Comparison of ENCODE assay signal across 8 mouse cellular contexts in genomic region chr19:37175919-37176318, GRCm38 (mm10). TPM values are rescaled to one million over a fixed set of nuclear protein-coding genes. Genes with fewer than 3 reads are reported as not detected.
DNase-seq lines count a peak whose midpoint lies in the region; ATAC-seq and TF ChIP-seq lines count a peak whose summit lies in the region.

No protein-coding gene starts in this region.

- peaks cover 3% of the 10 kb centered on the region for H3K4me1 ChIP-seq in testis, adult 2 months (ENCODE audit: control insufficient read depth, insufficient read depth, low read length)
- peaks cover 26% of the 10 kb centered on the region for H3K4me1 ChIP-seq in hindbrain, embryonic 10.5 days (replicated peaks)
- H3K4me1 ChIP-seq in midbrain, embryonic 15.5 days = peaks cover 45% of the 10 kb centered on the region

- no peak for TF ChIP-seq POLR2A in testis, adult 2 months (IDR thresholded peaks at IDR 0.05; ENCODE audit: control insufficient read depth, low read depth, low read length)

- H3K4me2 ChIP-seq in midbrain, embryonic 15.5 days = peak overlapping the region; percentile 87

- no peaks in the 10 kb centered on the region for H3K36me3 ChIP-seq in testis, adult 2 months (ENCODE audit: control insufficient read depth, insufficient read depth, low read length)
- no peaks in the 10 kb centered on the region for H3K36me3 ChIP-seq in hindbrain, embryonic 10.5 days
- no peaks in the 10 kb centered on the region for H3K36me3 ChIP-seq in midbrain, embryonic 15.5 days (replicated peaks)

- peak overlapping the region; percentile 79 for H3K9ac ChIP-seq in midbrain, embryonic 15.5 days

- no peak overlapping the region for H3K4me3 ChIP-seq in testis, adult 2 months (ENCODE audit: control insufficient read depth, low read depth, low read length)
- peak overlapping the region; percentile 71 for H3K4me3 ChIP-seq in hindbrain, embryonic 10.5 days
- H3K4me3 ChIP-seq in midbrain, embryonic 15.5 days = peak overlapping the region; percentile 62

- TF ChIP-seq CTCF in testis, adult 2 months (IDR thresholded peaks at IDR 0.05; ENCODE audit: control insufficient read depth, insufficient read depth, insufficient replicate concordance, low read depth, low read length) = no peak

- DNase-seq in testis, postnatal 10 days (ENCODE audit: low spot score) = no peak
- peak; percentile 47 for DNase-seq in embryo, embryonic 11 days
- no peak for DNase-seq in hindbrain, embryonic 10.5 days (ENCODE audit: low spot score)
- peak; percentile 55 to 75 for DNase-seq in left cerebral cortex, postnatal 14 days (ENCODE audit: low spot score in 2 of 2)
- no peak for DNase-seq in spleen, postnatal 4 days (ENCODE audit: low spot score in 2 of 2)

- H3K27me3 ChIP-seq in testis, adult 2 months (ENCODE audit: control insufficient read depth, insufficient read depth, low read length) = no peaks in the 10 kb centered on the region
- peaks cover 52% of the 10 kb centered on the region for H3K27me3 ChIP-seq in hindbrain, embryonic 10.5 days (ENCODE audit: insufficient read depth, poor library complexity, severe bottlenecking)
- H3K27me3 ChIP-seq in midbrain, embryonic 15.5 days (replicated peaks) = no peaks in the 10 kb centered on the region

- no peaks in the 10 kb centered on the region for H3K9me3 ChIP-seq in hindbrain, embryonic 10.5 days
- no peaks in the 10 kb centered on the region for H3K9me3 ChIP-seq in midbrain, embryonic 15.5 days

- ATAC-seq in midbrain, embryonic 15.5 days (replicated peaks) = no peak
- no peak for ATAC-seq in activated CD4-positive, CD25-positive, alpha-beta regulatory T cell, adult 4 months

- intact Hi-C loops in left cerebral cortex, postnatal 14 days (cut with DNase I) = loop anchor here (5.0 kb wide), 1 partner anchor 99 kb away; no protein-coding TSS in a partner anchor

- H3K27ac ChIP-seq in testis, adult 2 months (ENCODE audit: control insufficient read depth, insufficient read depth, low read depth, low read length) = peak overlapping the region; percentile 27; the same call in 1 of the 2 replicates
- no peak overlapping the region for H3K27ac ChIP-seq in hindbrain, embryonic 10.5 days
- H3K27ac ChIP-seq in midbrain, embryonic 15.5 days = peak overlapping the region; percentile 94

- WGBS in hindbrain, embryonic 10.5 days = 9% methylated on average over 6 of the region's 6 CpGs
- 8% methylated on average over 6 of the region's 6 CpGs for WGBS in midbrain, embryonic 15.5 days

RNA-seq across cellular contexts. Expression of gene March5, which starts 31.4 kb away (rescaled TPM):
- polyA plus RNA-seq in testis, adult 2 months (2012; rRNA removed) = 27.5 and 31.2 TPM in 2 replicates
- polyA plus RNA-seq in hindbrain, embryonic 10.5 days (2016; fragmentation: Nextera tagmentation; extraction: Ambion mirVana) = 112 and 116 TPM in 2 replicates
- total RNA-seq in left cerebral cortex, postnatal 14 days (2021) = 10 to 100 TPM; 89.1 to 94.1 TPM
- 101 and 103 TPM in 2 replicates for polyA plus RNA-seq in midbrain, embryonic 15.5 days (2015; fragmentation: Nextera tagmentation; extraction: Ambion mirVana)
- polyA plus RNA-seq in activated CD4-positive, CD25-positive, alpha-beta regulatory T cell, adult 4 months (2017; shearing (Covaris generic)) = 10 to 100 TPM; 12.4 to 12.7 TPM

RNA-seq across cellular contexts. Expression of gene Cpeb3, which starts 32.5 kb away (rescaled TPM):
- 86.5 and 93.6 TPM in 2 replicates for polyA plus RNA-seq in testis, adult 2 months (2012; rRNA removed)
- 0.87 and 2.9 TPM in 2 replicates for polyA plus RNA-seq in hindbrain, embryonic 10.5 days (2016; fragmentation: Nextera tagmentation; extraction: Ambion mirVana)
- 10 to 100 TPM; 68.8 to 69.3 TPM for total RNA-seq in left cerebral cortex, postnatal 14 days (2021)
- 14.1 and 15.1 TPM in 2 replicates for polyA plus RNA-seq in midbrain, embryonic 15.5 days (2015; fragmentation: Nextera tagmentation; extraction: Ambion mirVana)
- under 1 TPM in 1 of 2 experiments, not detected in 1; 0.09 TPM for polyA plus RNA-seq in activated CD4-positive, CD25-positive, alpha-beta regulatory T cell, adult 4 months (2017; shearing (Covaris generic))

Comparison
In these comparisons a context has a peak if more than half of its experiments do, and no peak if none do; other contexts are left out.
1. DNase-seq: peak in embryo, embryonic 11 days (single experiment) and left cerebral cortex, postnatal 14 days (2 of 2); none in testis, postnatal 10 days (single experiment), hindbrain, embryonic 10.5 days (single experiment) and spleen, postnatal 4 days (0 of 2).